Mouse (Mus musculus): ENCODE measurements at regions not wholly inside any gene's neighbourhood (a gene's known extent, or its start where the extent isn't known, plus 50 kb on each side); places are given as distances from the start of the nearest gene placed in this dataset.

DNA sequence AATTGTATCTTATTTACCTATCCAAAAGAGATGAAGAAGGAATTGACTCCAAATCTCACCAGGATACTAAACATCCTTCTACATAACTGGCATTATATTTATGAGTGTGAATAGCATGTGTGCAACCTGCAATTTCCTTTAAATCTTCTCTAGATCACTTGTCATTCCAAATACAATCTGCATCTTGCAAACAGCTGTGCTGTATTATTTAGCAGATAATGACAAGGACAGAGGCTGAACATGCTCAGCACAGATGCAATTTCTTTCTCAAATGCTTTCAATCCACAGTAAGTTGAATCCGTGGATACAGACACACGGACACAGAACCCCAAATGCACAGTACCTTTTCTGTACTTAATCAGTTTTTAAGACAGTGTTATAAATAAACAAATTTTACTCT, 229.4 kb upstream of the Cd180 start:
- H3K4me2 ChIP-seq (ENCODE audit: low read depth, low read length): no peak overlapping the region

DNA sequence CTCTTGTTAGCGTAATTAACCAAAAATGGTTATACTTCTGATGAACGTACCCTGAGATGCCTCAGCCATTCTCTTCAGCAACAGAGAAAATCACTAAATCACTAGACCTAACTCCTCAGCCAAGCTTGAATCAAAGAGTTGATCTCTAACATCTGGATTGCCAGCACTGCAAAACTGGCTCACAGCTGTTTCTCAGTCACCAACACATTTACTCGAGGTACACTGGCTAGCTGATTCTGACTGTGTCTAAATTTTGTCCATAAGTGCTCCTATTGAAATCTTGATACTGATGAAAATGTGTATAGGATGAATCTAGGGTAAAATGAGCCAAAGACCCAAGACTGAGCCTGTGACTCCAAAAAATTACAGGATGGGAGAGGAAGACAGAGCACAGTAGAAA, 211.5 kb upstream of the Cd180 start:
- whole genome bisulfite sequencing (ENCODE audit: insufficient replicate concordance): 76% methylated on average over 3 of the region's 3 CpGs
- no peaks in the 10 kb centered on the region for H3K9me3 ChIP-seq (ENCODE audit: low read length)
- ATAC-seq (no peak), DNase-seq (no peak)
- H3K4me3 ChIP-seq (ENCODE audit: low read depth, low read length): no peak overlapping the region
- H3K27me3 ChIP-seq (ENCODE audit: insufficient read depth, low read length): no peaks in the 10 kb centered on the region
- H3K9ac ChIP-seq (replicated peaks): no peak overlapping the region
- no peaks in the 10 kb centered on the region for H3K4me1 ChIP-seq (ENCODE audit: insufficient read depth)
- no peaks in the 10 kb centered on the region for H3K36me3 ChIP-seq (replicated peaks; ENCODE audit: insufficient read depth, low read length)
- H3K27ac ChIP-seq (ENCODE audit: low read depth): no peak overlapping the region
- TF ChIP-seq CTCF (IDR thresholded peaks at IDR 0.05; ENCODE audit: low read depth) (no peak), EP300 (IDR thresholded peaks at IDR 0.05; ENCODE audit: low read depth) (no peak)
- H3K4me2 ChIP-seq (ENCODE audit: low read depth, low read length): no peak overlapping the region

More for the DNA sequence above, 229.4 kb upstream of the Cd180 start:
- no peak for ATAC-seq
- H3K27me3 ChIP-seq (ENCODE audit: insufficient read depth, low read length): no peaks in the 10 kb centered on the region
- no peak overlapping the region for H3K4me3 ChIP-seq (ENCODE audit: low read depth, low read length)
- 85% methylated on average over 2 of the region's 2 CpGs for WGBS (ENCODE audit: insufficient replicate concordance)
- no peak for TF ChIP-seq CTCF (IDR thresholded peaks at IDR 0.05; ENCODE audit: low read depth)
- TF ChIP-seq EP300 (IDR thresholded peaks at IDR 0.05; ENCODE audit: low read depth): no peak
- no peak overlapping the region for H3K27ac ChIP-seq (ENCODE audit: low read depth)
- no peak overlapping the region for H3K9ac ChIP-seq (replicated peaks)
- no peaks in the 10 kb centered on the region for H3K9me3 ChIP-seq (ENCODE audit: low read length)
- H3K36me3 ChIP-seq (replicated peaks; ENCODE audit: insufficient read depth, low read length): no peaks in the 10 kb centered on the region
- no peaks in the 10 kb centered on the region for H3K4me1 ChIP-seq (ENCODE audit: insufficient read depth)
- DNase-seq: no peak

DNA sequence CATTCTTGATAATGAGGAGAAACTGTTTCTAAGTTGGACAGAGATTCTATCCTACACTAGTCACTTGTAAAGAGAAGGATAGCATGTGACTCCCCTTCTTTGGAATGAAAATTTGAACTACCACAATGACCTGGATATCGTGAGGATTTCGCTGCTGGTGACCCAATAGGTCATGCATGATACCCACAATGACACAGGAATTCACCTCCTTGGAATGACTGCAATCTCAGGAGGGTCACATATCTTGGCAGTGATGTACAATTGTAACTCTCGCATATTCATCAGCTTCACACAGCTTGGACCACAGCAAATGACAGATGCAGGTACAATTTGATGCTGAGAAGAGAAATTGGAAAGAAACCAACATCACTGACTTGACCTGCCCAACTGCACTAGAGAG, 210.9 kb upstream of the Cd180 start:
- DNase-seq: no peak
- WGBS (ENCODE audit: insufficient replicate concordance): 78% methylated on average over 3 of the region's 3 CpGs
- no peaks in the 10 kb centered on the region for H3K9me3 ChIP-seq (ENCODE audit: low read length)
- TF ChIP-seq EP300 (IDR thresholded peaks at IDR 0.05; ENCODE audit: low read depth) (no peak), CTCF (IDR thresholded peaks at IDR 0.05; ENCODE audit: low read depth) (no peak)
- H3K9ac ChIP-seq (replicated peaks): no peak overlapping the region
- no peaks in the 10 kb centered on the region for H3K27me3 ChIP-seq (ENCODE audit: insufficient read depth, low read length)
- H3K4me2 ChIP-seq (ENCODE audit: low read depth, low read length): no peak overlapping the region
- H3K27ac ChIP-seq (ENCODE audit: low read depth): no peak overlapping the region
- no peaks in the 10 kb centered on the region for H3K4me1 ChIP-seq (ENCODE audit: insufficient read depth)
- H3K4me3 ChIP-seq (ENCODE audit: low read depth, low read length): no peak overlapping the region
- no peaks in the 10 kb centered on the region for H3K36me3 ChIP-seq (replicated peaks; ENCODE audit: insufficient read depth, low read length)
- ATAC-seq: no peak

DNA sequence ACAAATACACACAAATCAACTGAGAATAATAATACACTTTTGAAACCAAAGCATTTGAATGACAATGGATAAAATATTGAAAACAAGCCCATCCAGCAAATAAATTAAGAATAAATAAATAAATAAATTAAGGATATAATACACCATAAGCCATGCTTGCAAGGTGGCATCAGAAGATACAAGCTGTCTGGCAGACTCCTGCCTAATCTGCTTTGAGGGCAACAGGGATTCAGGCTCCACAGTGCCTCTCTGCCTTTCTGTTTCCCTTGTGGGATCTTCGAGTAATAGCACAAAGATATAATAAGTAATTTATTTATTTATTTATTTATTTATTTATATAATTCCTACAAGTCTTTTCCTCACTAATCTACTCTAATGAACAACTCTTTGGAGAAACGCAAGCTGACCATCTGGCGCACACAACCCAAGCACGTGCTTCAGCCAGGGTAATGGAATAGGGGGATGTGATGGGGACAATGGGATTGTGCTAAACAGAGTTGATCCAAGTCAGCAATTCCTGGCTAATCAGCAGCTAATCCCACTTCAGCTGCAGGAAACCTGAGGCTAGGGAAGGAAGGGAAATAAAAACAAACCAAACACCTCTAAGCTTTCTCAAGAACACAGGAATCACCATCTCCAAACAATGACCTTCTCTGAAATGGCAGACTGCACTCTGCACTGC, 205.8 kb upstream of the Cd180 start:
- TF ChIP-seq CTCF (IDR thresholded peaks at IDR 0.05; ENCODE audit: low read depth): no peak
- DNase-seq: no peak

DNA sequence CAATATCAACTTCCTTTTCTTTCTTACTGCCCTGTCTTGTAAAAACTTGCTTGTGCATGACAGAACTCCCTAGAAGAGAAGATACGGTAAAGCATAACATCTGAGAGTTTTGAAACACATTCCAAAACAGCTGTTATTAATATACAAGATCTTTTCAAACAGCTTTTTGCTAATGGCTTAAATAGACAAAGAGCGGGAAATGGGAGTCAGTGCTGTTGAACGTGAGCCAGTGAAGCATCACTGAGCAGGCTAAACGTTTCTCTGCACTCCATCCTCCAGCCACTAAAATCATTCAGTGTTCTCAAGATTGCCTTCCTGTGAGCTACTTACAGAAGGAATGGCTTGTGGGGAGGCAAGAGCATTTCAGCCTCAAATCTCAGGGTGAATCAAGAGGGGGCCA, 202.0 kb upstream of the Cd180 start:
- Histone ChIP-seq H3K27ac (ENCODE audit: low read depth) (no peak overlapping the region), H3K36me3 (replicated peaks; ENCODE audit: insufficient read depth, low read length) (no peaks in the 10 kb centered on the region), H3K9ac (replicated peaks) (no peak overlapping the region), H3K9me3 (ENCODE audit: low read length) (no peaks in the 10 kb centered on the region), H3K4me3 (ENCODE audit: low read depth, low read length) (no peak overlapping the region), H3K27me3 (ENCODE audit: insufficient read depth, low read length) (no peaks in the 10 kb centered on the region), H3K4me1 (ENCODE audit: insufficient read depth) (no peaks in the 10 kb centered on the region), H3K4me2 (ENCODE audit: low read depth, low read length) (no peak overlapping the region)
- DNase-seq: no peak
- ATAC-seq: no peak
- WGBS (ENCODE audit: insufficient replicate concordance): 84% methylated on average over 4 of the region's 4 CpGs
- TF ChIP-seq EP300 (IDR thresholded peaks at IDR 0.05; ENCODE audit: low read depth): no peak
- no peak for TF ChIP-seq CTCF (IDR thresholded peaks at IDR 0.05; ENCODE audit: low read depth)

More for the DNA sequence above, 205.8 kb upstream of the Cd180 start:
- Histone ChIP-seq H3K4me1 (ENCODE audit: insufficient read depth) (no peaks in the 10 kb centered on the region), H3K36me3 (replicated peaks; ENCODE audit: insufficient read depth, low read length) (no peaks in the 10 kb centered on the region), H3K27ac (ENCODE audit: low read depth) (no peak overlapping the region), H3K9ac (replicated peaks) (no peak overlapping the region), H3K9me3 (ENCODE audit: low read length) (no peaks in the 10 kb centered on the region), H3K4me3 (ENCODE audit: low read depth, low read length) (no peak overlapping the region), H3K4me2 (ENCODE audit: low read depth, low read length) (no peak overlapping the region), H3K27me3 (ENCODE audit: insufficient read depth, low read length) (no peaks in the 10 kb centered on the region)
- WGBS (ENCODE audit: insufficient replicate concordance): 70% methylated on average over 4 of the region's 4 CpGs
- ATAC-seq: no peak

DNA sequence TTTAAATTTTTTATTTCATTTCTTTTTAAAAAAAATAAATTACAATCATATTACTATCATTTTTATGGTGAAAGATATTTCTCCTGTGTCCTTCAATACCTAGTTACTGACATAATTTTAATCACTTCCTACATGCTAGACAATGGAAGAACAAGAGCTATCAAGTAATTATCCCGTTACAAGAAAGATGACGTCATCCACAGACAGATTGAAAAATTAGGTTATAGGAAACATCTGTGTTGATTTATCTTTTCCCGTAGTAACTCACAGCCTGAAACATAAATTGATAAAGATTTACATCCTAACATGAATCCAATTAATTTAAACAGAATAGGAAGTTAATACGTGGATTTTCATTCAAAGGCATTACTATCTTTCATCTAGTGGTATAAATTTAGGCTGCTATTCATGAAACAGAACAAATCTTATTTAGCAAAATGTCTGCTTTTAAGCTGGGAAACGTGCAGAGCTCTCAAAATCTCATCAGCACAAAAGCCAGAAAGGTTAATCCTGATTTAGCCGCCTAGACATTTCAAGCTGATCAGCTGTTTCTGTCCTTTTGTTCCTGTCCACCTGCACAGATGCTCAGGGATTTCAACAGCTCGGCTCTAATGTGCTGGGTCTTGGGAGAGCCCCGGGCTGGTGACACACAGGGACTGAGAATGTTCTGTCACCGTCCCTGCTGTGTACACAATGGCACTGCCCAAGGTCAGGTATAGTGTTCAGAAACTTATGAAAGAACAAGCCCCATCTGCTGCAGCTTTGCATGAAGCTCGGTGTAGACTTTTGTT, 189.0 kb upstream of the Cd180 start:
- Histone ChIP-seq H3K4me2 (ENCODE audit: low read depth, low read length) (no peak overlapping the region), H3K27ac (ENCODE audit: low read depth) (no peak overlapping the region), H3K36me3 (replicated peaks; ENCODE audit: insufficient read depth, low read length) (no peaks in the 10 kb centered on the region), H3K4me1 (ENCODE audit: insufficient read depth) (no peaks in the 10 kb centered on the region), H3K4me3 (ENCODE audit: low read depth, low read length) (no peak overlapping the region), H3K9me3 (ENCODE audit: low read length) (no peaks in the 10 kb centered on the region), H3K27me3 (ENCODE audit: insufficient read depth, low read length) (no peaks in the 10 kb centered on the region), H3K9ac (replicated peaks) (no peak overlapping the region)
- ATAC-seq (no peak), DNase-seq (no peak)
- TF ChIP-seq EP300 (IDR thresholded peaks at IDR 0.05; ENCODE audit: low read depth) (no peak), CTCF (IDR thresholded peaks at IDR 0.05; ENCODE audit: low read depth) (no peak)
- WGBS (ENCODE audit: insufficient replicate concordance): 63% methylated on average over 10 of the region's 10 CpGs

All from liver, postnatal 0 days (tissue).